ENCODE assay signal across 15 mouse cellular contexts in the genomic region with DNA sequence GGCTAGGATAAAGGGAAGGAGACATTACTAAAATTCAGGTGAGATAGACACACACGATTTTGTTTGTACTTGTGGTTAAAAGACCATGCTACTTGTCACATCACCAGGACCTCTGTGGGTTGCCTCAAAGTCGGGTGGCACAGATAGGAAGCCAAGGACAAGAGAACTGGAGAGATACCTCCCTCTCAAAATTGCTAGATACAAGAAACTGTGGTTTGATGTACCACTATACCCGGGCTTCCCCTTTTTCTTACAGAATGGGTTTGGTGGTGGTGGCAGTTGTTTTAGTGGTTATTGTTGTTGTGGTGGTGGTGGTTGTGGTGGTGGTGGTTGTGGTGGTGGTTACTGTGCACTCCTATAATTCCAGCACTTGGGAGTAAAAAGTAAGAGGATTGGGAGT. TPM values are rescaled to one million over a fixed set of nuclear protein-coding genes. Genes with fewer than 3 reads are reported as not detected.
"Had no signal": no experiment of that assay in that cellular context is flagged by ENCODE, and none has a peak within 500 bp of the region (broad histone marks: within the 10 kb centered on the region; RNA-seq: fewer than 3 reads in every experiment).

No protein-coding gene starts in this region.

- DNase-seq: lung, adult 18-20 months; lung, embryonic 14.5 days; lung, postnatal 10 days; lung, postnatal 4 days; midbrain, embryonic 14.5 days; right cerebral cortex, postnatal 14 days; thymus, adult 2 months; thymus, postnatal 36 days had no signal

- H3K9ac ChIP-seq: lung, embryonic 14.5 days; midbrain, embryonic 12.5 days; neural tube, embryonic 12.5 days; stomach, embryonic 15.5 days had no signal

- H3K4me3 ChIP-seq: megakaryocyte, embryonic 14.5 days; midbrain, embryonic 12.5 days; neural tube, embryonic 12.5 days; stomach, embryonic 15.5 days had no signal

- H3K27ac ChIP-seq: midbrain, embryonic 12.5 days; neural tube, embryonic 12.5 days; stomach, embryonic 15.5 days; stomach, postnatal 0 days had no signal

- H3K9me3 ChIP-seq: megakaryocyte, embryonic 14.5 days; midbrain, embryonic 12.5 days; neural tube, embryonic 12.5 days; stomach, embryonic 15.5 days had no signal

- H3K4me2 ChIP-seq: lung, embryonic 14.5 days; midbrain, embryonic 12.5 days; neural tube, embryonic 12.5 days; stomach, embryonic 15.5 days had no signal

- H3K36me3 ChIP-seq: midbrain, embryonic 12.5 days; neural tube, embryonic 12.5 days; stomach, embryonic 15.5 days had no signal

- H3K4me1 ChIP-seq: stomach, embryonic 15.5 days had no signal

RNA-seq across cellular contexts. Expression of gene Lgr6, which starts 22.8 kb away (rescaled TPM):
- total RNA-seq: monocyte, adult 5-6 weeks; neutrophil, adult 5-6 weeks had no signal
